Mouse (Mus musculus) liver, embryonic 11.5 days (tissue): Measurements from ENCODE around the gene Prl4a1. TPM values are rescaled to one million over a fixed set of nuclear protein-coding genes. Genes with fewer than 3 reads are reported as not detected.
"Not testable (repeated sequence)": the region's sequence is repeated elsewhere in the genome, so short reads cannot be mapped to it uniquely, and the experiment has no call there.

ENCODE experiments used
- ATAC-seq: fragments of 200-750 bp; cut with Nextera tagmentation; replicated peaks from 2 replicates; pipeline ENCODE4 v1.8.0; 2017; ENCODE audit warnings: moderate number of reproducible peaks, mild to moderate bottlenecking, moderate TSS enrichment, moderate library complexity; ENCODE audit not compliant: low FRiP score
- DNase-seq: peaks from one replicate; pipeline ENCODE4 v3.0.0-alpha.2; 2017; ENCODE audit warnings: low spot score
- H3K27ac ChIP-seq: fragments of 300-500 bp; sonication (generic); 2 replicates; pipeline ENCODE4 v1.5.1; 2014; ENCODE audit warnings: mild to moderate bottlenecking, low read depth, low read length, control low read depth
- H3K27me3 ChIP-seq: fragments of 300-500 bp; sonication (generic); replicated peaks from 2 replicates; pipeline ENCODE4 v1.6.1; 2014; ENCODE audit warnings: low read length, mixed read lengths; ENCODE audit not compliant: control insufficient read depth, insufficient read depth
- H3K36me3 ChIP-seq: fragments of 300-500 bp; sonication (generic); 2 replicates; pipeline ENCODE4 v1.6.1; 2014; ENCODE audit warnings: mild to moderate bottlenecking, low read length, moderate library complexity, mixed read lengths; ENCODE audit not compliant: control insufficient read depth, insufficient read depth
- H3K4me1 ChIP-seq: fragments of 300-500 bp; sonication (generic); replicated peaks from 2 replicates; pipeline ENCODE4 v1.6.1; 2014; ENCODE audit warnings: low read length, mixed read lengths; ENCODE audit not compliant: control insufficient read depth, insufficient read depth
- H3K4me2 ChIP-seq: fragments of 300-500 bp; sonication (generic); 2 replicates; pipeline ENCODE4 v1.6.1; 2014; ENCODE audit warnings: mild to moderate bottlenecking, control low read depth, moderate library complexity
- H3K4me3 ChIP-seq: fragments of 300-500 bp; sonication (generic); 2 replicates; pipeline ENCODE4 v1.5.1; 2014; ENCODE audit warnings: low read depth, low read length, control low read depth
- H3K9ac ChIP-seq: fragments of 300-500 bp; sonication (generic); 2 replicates; pipeline ENCODE4 v1.6.1; 2014; ENCODE audit warnings: low read depth, low read length, control low read depth
- H3K9me3 ChIP-seq: fragments of 300-500 bp; sonication (generic); 2 replicates; pipeline ENCODE4 v1.6.1; 2016; ENCODE audit warnings: low read length, inconsistent platforms, mixed read lengths; ENCODE audit not compliant: control insufficient read depth
- WGBS: fragments of 180-500 bp; shearing (Covaris S2); extraction: QIAGEN DNeasy Blood & Tissue Kit; methylation state at CpG from one replicate; pipeline ENCODE4 v1.1.7; 2014; 5-methylcytosine and 5-hydroxymethylcytosine counted together
- polyA plus RNA-seq: library from polyadenylated mRNA; unstranded; fragments of >200 nt; fragmentation: Nextera tagmentation; extraction: Ambion mirVana; gene quantifications from 2 replicates; pipeline ENCODE4 v1.2.1, GENCODE M21; 2014

Gene Prl4a1
- not detected in 2 replicates for polyA plus RNA-seq

- no peak within 1 kb of the TSS for H3K4me3 ChIP-seq
- no peaks in the 10 kb centered on the region for H3K9me3 ChIP-seq
- H3K4me2 ChIP-seq: no peak within 1 kb of the TSS
- no peak within 1 kb of the TSS for H3K27ac ChIP-seq
- ATAC-seq (no peak), DNase-seq (no peak)
- 85% methylated on average over 3 of the region's 3 CpGs for WGBS
- H3K36me3 ChIP-seq: no peaks in the 10 kb centered on the region
- H3K27me3 ChIP-seq: no peaks in the 10 kb centered on the region
- no peaks in the 10 kb centered on the region for H3K4me1 ChIP-seq
- no peak within 1 kb of the TSS for H3K9ac ChIP-seq
These were observed at the start of gene Prl4a1 for GRCm38 (mm10) chr13:28015912-28016311. Gene Prl4a1 (plus strand): TSS chr13:28016212.

- Histone ChIP-seq H3K4me2 (no peak overlapping the region), H3K4me1 (no peaks in the 10 kb centered on the region), H3K27ac (no peak overlapping the region), H3K36me3 (no peaks in the 10 kb centered on the region), H3K9ac (no peak overlapping the region), H3K4me3 (no peak overlapping the region), H3K9me3 (no peaks in the 10 kb centered on the region), H3K27me3 (no peaks in the 10 kb centered on the region)
- no peak for DNase-seq
- 79% methylated on average over 1 of the region's 1 CpGs for whole genome bisulfite sequencing
- ATAC-seq: no peak
These were observed 43.1 kb upstream of the Prl4a1 start for GRCm38 (mm10) chr13:27972931-27973330.

- ATAC-seq, H3K9ac ChIP-seq, H3K27ac ChIP-seq, H3K4me3 ChIP-seq, H3K4me1 ChIP-seq, DNase-seq, H3K9me3 ChIP-seq, H3K4me2 ChIP-seq, H3K27me3 ChIP-seq, H3K36me3 ChIP-seq: not testable (repeated sequence)
- 65% methylated on average over 2 of the region's 2 CpGs for WGBS
These were observed 41.7 kb upstream of the Prl4a1 start for GRCm38 (mm10) chr13:27974281-27974680.

- no peak for DNase-seq
- no peaks in the 10 kb centered on the region for H3K9me3 ChIP-seq
- no peak overlapping the region for H3K9ac ChIP-seq
- 84% methylated on average over 2 of the region's 2 CpGs for WGBS
- H3K4me1 ChIP-seq: no peaks in the 10 kb centered on the region
- no peaks in the 10 kb centered on the region for H3K27me3 ChIP-seq
- H3K27ac ChIP-seq: no peak overlapping the region
- no peak for ATAC-seq
- H3K36me3 ChIP-seq: no peaks in the 10 kb centered on the region
- no peak overlapping the region for H3K4me3 ChIP-seq
- no peak overlapping the region for H3K4me2 ChIP-seq
These were observed 38.4 kb upstream of the Prl4a1 start for GRCm38 (mm10) chr13:27977646-27978045.

GRCm38 (mm10) chr13:27996557-27996956 lies 19.5 kb upstream of the Prl4a1 start:
- H3K36me3 ChIP-seq, H3K9me3 ChIP-seq, DNase-seq, H3K4me3 ChIP-seq, H3K4me2 ChIP-seq, H3K27ac ChIP-seq, H3K4me1 ChIP-seq, H3K27me3 ChIP-seq, H3K9ac ChIP-seq, ATAC-seq: not testable (repeated sequence)
- WGBS: 66% methylated on average over 3 of the region's 3 CpGs

GRCm38 (mm10) chr13:28029330-28029729 lies 13.3 kb downstream of the Prl4a1 start:
- Histone ChIP-seq H3K9ac (no peak overlapping the region), H3K4me3 (no peak overlapping the region), H3K9me3 (no peaks in the 10 kb centered on the region), H3K4me1 (no peaks in the 10 kb centered on the region), H3K4me2 (no peak overlapping the region), H3K27me3 (no peaks in the 10 kb centered on the region), H3K36me3 (no peaks in the 10 kb centered on the region), H3K27ac (no peak overlapping the region)
- DNase-seq (no peak), ATAC-seq (no peak)

- no peaks in the 10 kb centered on the region for H3K9me3 ChIP-seq
- no peaks in the 10 kb centered on the region for H3K36me3 ChIP-seq
- H3K27ac ChIP-seq: no peak overlapping the region
- H3K27me3 ChIP-seq: no peaks in the 10 kb centered on the region
- no peak overlapping the region for H3K4me3 ChIP-seq
- no peaks in the 10 kb centered on the region for H3K4me1 ChIP-seq
- H3K4me2 ChIP-seq: no peak overlapping the region
- no peak overlapping the region for H3K9ac ChIP-seq
- WGBS: 72% methylated on average over 3 of the region's 3 CpGs
- no peak for ATAC-seq
- DNase-seq: no peak
These were observed 53.3 kb downstream of the Prl4a1 start for GRCm38 (mm10) chr13:28069315-28069714.

Other genes with a start within 250 kb of the Prl4a1 start
- not detected in 2 replicates for gene Prl7c1, start 235.4 kb upstream of the Prl4a1 start, polyA plus RNA-seq
- gene Prl2a1, start 214.6 kb upstream of the Prl4a1 start, polyA plus RNA-seq: not detected in 2 replicates
- not detected in 2 replicates for gene Prl2c1, start 166.9 kb upstream of the Prl4a1 start, polyA plus RNA-seq
- not detected in 2 replicates for gene Prl5a1, start 126.3 kb downstream of the Prl4a1 start, polyA plus RNA-seq
- gene Gm11361, start 241.3 kb downstream of the Prl4a1 start, polyA plus RNA-seq: 4.2 and 7.4 TPM in 2 replicates